Mouse (Mus musculus): ENCODE results near the gene Med12l. TPM values are rescaled to one million over a fixed set of nuclear protein-coding genes. Genes with fewer than 3 reads are reported as not detected.

Gene Med12l
- polyA plus RNA-seq, 1 experiment from 2014 or later, result 5.5 TPM

DNA sequence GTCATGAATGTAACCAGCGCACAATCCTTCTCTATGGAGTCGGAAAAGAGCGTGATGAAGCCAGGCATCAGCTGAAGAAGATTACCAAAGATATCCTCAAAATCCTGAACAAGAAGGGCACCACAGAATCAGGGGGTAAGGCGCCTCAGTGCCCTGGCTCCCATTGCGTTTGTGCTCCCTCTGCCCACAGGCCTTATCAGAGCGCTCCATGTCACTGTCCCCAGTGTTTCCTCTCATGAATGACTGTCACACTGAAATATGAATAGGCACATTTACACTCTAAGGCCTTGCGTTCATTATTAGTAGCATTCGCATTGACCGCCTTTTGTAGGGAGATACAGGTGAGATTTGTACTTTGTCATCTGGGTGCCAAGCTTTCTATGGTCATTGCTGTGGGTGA lies 222.1 kb downstream of the Med12l start:
- Histone ChIP-seq H3K9ac (ENCODE audit: low read length) (no peak overlapping the region), H3K27me3 (ENCODE audit: control insufficient read depth, insufficient read depth, low read length) (no peaks in the 10 kb centered on the region), H3K4me3 (ENCODE audit: low read depth, low read length) (no peak overlapping the region), H3K4me2 (ENCODE audit: low read depth, low read length, severe bottlenecking) (no peak overlapping the region), H3K4me1 (replicated peaks; ENCODE audit: control insufficient read depth, insufficient read depth, low read length) (no peaks in the 10 kb centered on the region), H3K36me3 (ENCODE audit: control insufficient read depth, insufficient read depth, low read length) (no peaks in the 10 kb centered on the region), H3K9me3 (ENCODE audit: control insufficient read depth, low read length) (no peaks in the 10 kb centered on the region), H3K27ac (ENCODE audit: low read depth, low read length) (no peak overlapping the region)
- 97% methylated on average over 9 of the region's 9 CpGs for WGBS
- no peak for ATAC-seq (replicated peaks; ENCODE audit: low FRiP score)
- DNase-seq (ENCODE audit: low spot score), result no peak

DNA sequence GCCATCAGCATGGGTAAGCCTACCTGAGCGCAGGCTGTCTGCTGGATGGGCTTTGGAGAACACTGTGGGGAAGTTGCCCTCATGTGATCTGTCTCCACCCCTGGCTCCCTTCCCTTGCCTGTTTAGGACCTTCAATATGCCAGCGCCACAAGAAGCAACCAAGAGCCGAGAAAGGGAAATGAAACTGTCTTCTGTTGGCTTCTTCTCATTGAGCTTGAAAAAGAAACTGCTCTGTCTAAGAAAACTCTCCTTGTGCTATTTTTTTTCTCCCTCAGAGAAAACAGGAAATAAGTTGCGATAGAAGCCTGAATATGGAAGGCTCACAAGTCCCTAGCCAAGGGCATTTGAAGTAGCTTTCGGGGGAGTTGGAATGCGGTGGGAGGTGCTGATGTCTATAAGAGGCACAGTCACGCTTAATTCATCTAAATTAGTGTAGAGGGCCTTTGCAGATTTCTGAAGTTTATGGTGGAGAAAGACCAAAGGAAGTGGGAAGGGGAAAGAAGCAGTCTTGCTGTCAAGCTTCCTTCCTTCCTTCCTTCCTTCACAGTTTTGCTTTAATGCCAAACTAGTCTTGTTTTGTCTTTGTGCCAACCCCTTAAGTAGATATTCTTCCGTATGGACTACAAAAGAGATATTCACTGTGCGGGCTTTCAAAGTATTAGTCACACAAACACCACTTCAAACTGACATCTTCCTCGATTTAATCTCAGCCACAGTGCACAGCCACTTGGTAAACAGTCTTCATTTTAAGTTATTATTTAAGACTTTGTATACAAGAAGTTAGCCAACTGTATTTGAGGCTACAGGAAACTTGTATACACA lies 223.3 kb downstream of the Med12l start:
- Histone ChIP-seq H3K27me3 (ENCODE audit: control insufficient read depth, insufficient read depth, low read length) (no peaks in the 10 kb centered on the region), H3K4me3 (ENCODE audit: low read depth, low read length) (no peak overlapping the region), H3K36me3 (ENCODE audit: control insufficient read depth, insufficient read depth, low read length) (no peaks in the 10 kb centered on the region), H3K9me3 (ENCODE audit: control insufficient read depth, low read length) (no peaks in the 10 kb centered on the region), H3K4me2 (ENCODE audit: low read depth, low read length, severe bottlenecking) (no peak overlapping the region), H3K9ac (ENCODE audit: low read length) (no peak overlapping the region), H3K4me1 (replicated peaks; ENCODE audit: control insufficient read depth, insufficient read depth, low read length) (no peaks in the 10 kb centered on the region), H3K27ac (ENCODE audit: low read depth, low read length) (no peak overlapping the region)
- WGBS, result 80% methylated on average over 10 of the region's 10 CpGs
- no peak for DNase-seq (ENCODE audit: low spot score)
- ATAC-seq (replicated peaks; ENCODE audit: low FRiP score), result no peak

DNA sequence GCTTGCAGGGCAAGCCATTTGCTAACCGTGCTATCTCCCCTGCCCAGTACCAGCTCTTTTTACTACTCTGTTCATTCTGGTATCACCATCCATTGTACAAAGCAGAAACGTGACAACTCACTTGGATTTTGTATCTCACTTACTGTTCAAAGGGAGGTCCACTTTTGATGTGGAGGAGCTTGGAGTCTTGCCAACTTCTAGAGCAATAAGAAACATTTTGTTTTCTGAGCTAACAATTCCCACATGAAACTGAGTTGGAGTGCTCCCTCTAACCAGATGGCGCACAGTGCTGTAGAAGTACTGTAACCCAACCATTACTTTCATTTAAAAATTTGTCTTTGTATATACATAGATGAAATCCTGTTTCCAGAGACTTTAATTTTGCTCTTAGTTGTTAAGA lies 225.3 kb downstream of the Med12l start:
- Histone ChIP-seq H3K9me3 (ENCODE audit: control insufficient read depth, low read length) (no peaks in the 10 kb centered on the region), H3K4me1 (replicated peaks; ENCODE audit: control insufficient read depth, insufficient read depth, low read length) (no peaks in the 10 kb centered on the region), H3K27me3 (ENCODE audit: control insufficient read depth, insufficient read depth, low read length) (no peaks in the 10 kb centered on the region), H3K4me3 (ENCODE audit: low read depth, low read length) (no peak overlapping the region), H3K27ac (ENCODE audit: low read depth, low read length) (no peak overlapping the region), H3K9ac (ENCODE audit: low read length) (no peak overlapping the region), H3K36me3 (ENCODE audit: control insufficient read depth, insufficient read depth, low read length) (no peaks in the 10 kb centered on the region), H3K4me2 (ENCODE audit: low read depth, low read length, severe bottlenecking) (no peak overlapping the region)
- no peak for DNase-seq (ENCODE audit: low spot score)
- WGBS, result 84% methylated on average over 3 of the region's 3 CpGs
- no peak for ATAC-seq (replicated peaks; ENCODE audit: low FRiP score)

DNA sequence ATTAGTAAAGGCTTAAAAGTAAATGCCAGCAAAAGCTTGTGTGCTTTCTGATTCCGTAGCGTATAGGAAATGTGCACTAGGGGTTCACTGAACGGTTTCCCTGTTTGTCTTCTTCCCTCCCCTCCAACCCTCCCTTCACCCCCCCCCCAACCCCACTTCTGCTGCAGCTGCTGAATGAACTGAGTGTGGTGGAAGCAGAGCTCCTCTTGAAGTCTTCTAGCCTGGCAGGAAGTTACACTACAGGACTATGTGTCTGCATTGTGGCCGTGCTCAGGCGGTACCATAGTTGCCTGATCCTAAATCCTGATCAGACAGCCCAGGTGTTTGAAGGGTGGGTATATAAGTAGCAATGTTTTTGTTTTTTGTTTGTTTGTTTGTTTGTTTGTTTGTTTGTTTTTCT lies 229.3 kb downstream of the Med12l start:
- Histone ChIP-seq H3K36me3 (ENCODE audit: control insufficient read depth, insufficient read depth, low read length) (no peaks in the 10 kb centered on the region), H3K4me2 (ENCODE audit: low read depth, low read length, severe bottlenecking) (no peak overlapping the region), H3K4me3 (ENCODE audit: low read depth, low read length) (no peak overlapping the region), H3K9me3 (ENCODE audit: control insufficient read depth, low read length) (no peaks in the 10 kb centered on the region), H3K27ac (ENCODE audit: low read depth, low read length) (no peak overlapping the region), H3K27me3 (ENCODE audit: control insufficient read depth, insufficient read depth, low read length) (no peaks in the 10 kb centered on the region), H3K4me1 (replicated peaks; ENCODE audit: control insufficient read depth, insufficient read depth, low read length) (no peaks in the 10 kb centered on the region), H3K9ac (ENCODE audit: low read length) (no peak overlapping the region)
- WGBS, result 78% methylated on average over 5 of the region's 5 CpGs
- DNase-seq (ENCODE audit: low spot score) (no peak), ATAC-seq (replicated peaks; ENCODE audit: low FRiP score) (no peak)

DNA sequence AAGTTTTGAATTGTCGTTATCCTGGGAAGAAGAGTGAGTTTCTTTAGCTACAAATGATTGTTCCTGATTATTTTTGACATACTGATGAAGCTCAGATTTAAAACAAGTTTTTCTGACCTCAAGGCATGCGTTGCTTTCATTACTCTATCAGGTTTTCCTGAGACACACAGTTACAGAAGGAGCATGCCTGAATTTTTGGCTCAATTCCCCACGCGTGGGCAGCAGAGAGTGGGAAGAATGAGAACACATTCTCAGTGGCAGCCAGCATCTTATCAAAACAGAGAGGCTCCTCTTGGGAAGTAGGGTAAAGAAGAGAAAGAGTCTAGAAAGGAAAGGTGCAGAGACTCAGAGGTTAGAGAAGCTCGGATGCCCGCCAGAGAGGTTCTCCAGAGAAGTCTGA lies 237.8 kb downstream of the Med12l start:
- no peak overlapping the region for H3K4me2 ChIP-seq (ENCODE audit: low read depth, low read length, severe bottlenecking)
- no peak overlapping the region for H3K4me3 ChIP-seq (ENCODE audit: low read depth, low read length)
- DNase-seq (ENCODE audit: low spot score), result no peak
- no peaks in the 10 kb centered on the region for H3K27me3 ChIP-seq (ENCODE audit: control insufficient read depth, insufficient read depth, low read length)
- no peaks in the 10 kb centered on the region for H3K36me3 ChIP-seq (ENCODE audit: control insufficient read depth, insufficient read depth, low read length)
- H3K4me1 ChIP-seq (replicated peaks; ENCODE audit: control insufficient read depth, insufficient read depth, low read length), result no peaks in the 10 kb centered on the region
- WGBS, result 84% methylated on average over 6 of the region's 6 CpGs
- no peak for ATAC-seq (replicated peaks; ENCODE audit: low FRiP score)
- H3K27ac ChIP-seq (ENCODE audit: low read depth, low read length), result no peak overlapping the region
- no peak overlapping the region for H3K9ac ChIP-seq (ENCODE audit: low read length)
- no peaks in the 10 kb centered on the region for H3K9me3 ChIP-seq (ENCODE audit: control insufficient read depth, low read length)

DNA sequence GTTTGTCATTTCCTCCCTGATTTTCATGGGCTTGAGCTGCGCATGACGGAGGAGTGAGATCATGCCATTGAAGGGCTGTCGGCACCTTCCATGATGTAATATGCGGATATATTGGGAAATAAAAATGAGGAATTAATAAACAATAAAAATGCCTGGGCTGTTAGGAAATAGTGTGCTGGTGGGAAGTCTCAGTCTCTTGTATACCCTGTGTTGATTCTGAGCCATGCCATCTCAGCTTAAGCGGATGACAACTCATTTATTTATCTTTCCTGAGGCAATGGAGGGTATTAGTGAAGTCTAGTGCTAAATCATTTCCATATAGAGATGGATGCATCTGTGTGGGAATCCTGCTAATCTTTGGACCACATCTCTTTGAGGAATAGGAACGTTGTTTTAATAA lies 242.4 kb downstream of the Med12l start:
- no peak overlapping the region for H3K4me2 ChIP-seq (ENCODE audit: low read depth, low read length, severe bottlenecking)
- 91% methylated on average over 6 of the region's 6 CpGs for WGBS
- H3K9ac ChIP-seq (ENCODE audit: low read length), result no peak overlapping the region
- 0 out of 2 replicates have a peak, but pooled peaks cover 2% of the 10 kb centered on the region for H3K4me1 ChIP-seq (replicated peaks; ENCODE audit: control insufficient read depth, insufficient read depth, low read length)
- H3K4me3 ChIP-seq (ENCODE audit: low read depth, low read length), result no peak overlapping the region
- no peak overlapping the region for H3K27ac ChIP-seq (ENCODE audit: low read depth, low read length)
- DNase-seq (ENCODE audit: low spot score), result no peak
- no peaks in the 10 kb centered on the region for H3K9me3 ChIP-seq (ENCODE audit: control insufficient read depth, low read length)
- no peaks in the 10 kb centered on the region for H3K27me3 ChIP-seq (ENCODE audit: control insufficient read depth, insufficient read depth, low read length)
- H3K36me3 ChIP-seq (ENCODE audit: control insufficient read depth, insufficient read depth, low read length), result no peaks in the 10 kb centered on the region
- no peak for ATAC-seq (replicated peaks; ENCODE audit: low FRiP score)

DNA sequence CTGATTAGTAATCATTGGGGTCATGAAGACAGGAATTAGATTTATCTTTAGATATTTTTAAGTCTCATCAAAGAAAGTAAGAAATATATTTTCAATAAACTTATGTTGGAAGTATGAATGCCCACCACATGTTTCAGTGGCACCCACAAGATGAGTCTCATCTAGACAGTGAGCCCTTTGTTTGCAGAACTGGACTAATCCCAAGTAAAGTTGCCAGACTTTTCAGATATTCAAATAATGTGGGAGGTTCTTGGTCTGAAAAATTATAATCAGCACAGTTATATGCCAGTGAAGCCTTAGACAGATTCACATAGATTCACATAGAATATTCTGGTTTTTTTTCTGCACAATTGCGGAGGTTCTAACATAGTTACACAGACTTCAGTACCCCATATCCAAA lies 244.8 kb downstream of the Med12l start:
- Histone ChIP-seq H3K36me3 (ENCODE audit: control insufficient read depth, insufficient read depth, low read length) (no peaks in the 10 kb centered on the region), H3K4me2 (ENCODE audit: low read depth, low read length, severe bottlenecking) (no peak overlapping the region), H3K4me3 (ENCODE audit: low read depth, low read length) (no peak overlapping the region), H3K4me1 (replicated peaks; ENCODE audit: control insufficient read depth, insufficient read depth, low read length) (0 out of 2 replicates have a peak, but pooled peaks cover 2% of the 10 kb centered on the region), H3K9ac (ENCODE audit: low read length) (no peak overlapping the region), H3K27ac (ENCODE audit: low read depth, low read length) (no peak overlapping the region), H3K9me3 (ENCODE audit: control insufficient read depth, low read length) (no peaks in the 10 kb centered on the region), H3K27me3 (ENCODE audit: control insufficient read depth, insufficient read depth, low read length) (no peaks in the 10 kb centered on the region)
- 100% methylated on average over 1 of the region's 1 CpGs for WGBS
- DNase-seq (ENCODE audit: low spot score), result no peak
- ATAC-seq (replicated peaks; ENCODE audit: low FRiP score), result no peak

DNA sequence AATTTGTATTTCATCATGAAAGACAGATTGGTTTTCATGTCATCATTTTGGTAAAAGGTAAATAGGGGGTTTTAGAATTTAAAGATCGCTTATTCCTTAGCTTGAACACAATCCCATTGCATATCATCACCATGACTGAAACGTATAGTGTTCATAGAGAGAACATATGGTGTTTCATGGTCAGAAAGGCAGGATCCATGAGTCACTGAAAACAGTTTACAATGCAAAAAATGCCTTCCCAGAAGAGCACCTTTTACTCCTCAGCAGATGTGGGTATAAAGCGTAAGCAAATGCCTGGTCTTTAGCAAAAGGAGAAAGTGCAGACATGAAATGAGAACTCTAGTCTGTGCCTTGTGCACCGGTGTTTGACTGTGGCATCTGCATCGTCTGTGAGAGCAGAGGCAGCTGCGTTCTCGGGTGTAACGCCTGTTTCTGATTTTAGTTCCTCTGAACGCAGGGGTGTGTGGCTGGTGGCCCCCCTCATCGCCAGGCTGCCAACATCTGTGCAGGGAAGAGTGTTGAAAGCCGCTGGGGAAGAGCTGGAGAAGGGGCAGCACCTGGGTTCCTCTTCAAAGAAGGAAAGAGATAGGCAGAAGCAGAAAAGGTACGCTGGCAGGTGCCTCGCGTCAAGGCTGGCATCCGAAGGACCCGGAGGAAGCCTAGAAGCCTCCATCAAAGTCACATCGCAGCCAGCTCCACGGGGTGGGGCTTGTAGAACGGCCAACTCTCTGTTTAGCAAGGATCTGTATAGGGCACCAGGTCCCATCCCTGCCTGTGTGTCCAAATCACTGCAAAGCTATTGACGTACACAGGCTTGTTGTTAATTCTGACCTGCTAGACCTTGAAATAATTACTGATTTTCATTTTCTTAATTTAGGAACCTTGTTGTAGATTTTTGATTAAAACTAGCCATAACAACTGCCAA lies 252.4 kb downstream of the Med12l start:
- ATAC-seq (replicated peaks; ENCODE audit: low FRiP score), result no peak
- WGBS, result 89% methylated on average over 20 of the region's 20 CpGs

More for the DNA sequence above, 252.4 kb downstream of the Med12l start:
- H3K4me1 ChIP-seq (replicated peaks; ENCODE audit: control insufficient read depth, insufficient read depth, low read length), result peaks cover 4% of the 10 kb centered on the region
- DNase-seq (ENCODE audit: low spot score), result no peak
- H3K4me3 ChIP-seq (ENCODE audit: low read depth, low read length), result no peak overlapping the region
- H3K27ac ChIP-seq (ENCODE audit: low read depth, low read length), result no peak overlapping the region
- no peak overlapping the region for H3K4me2 ChIP-seq (ENCODE audit: low read depth, low read length, severe bottlenecking)
- H3K9ac ChIP-seq (ENCODE audit: low read length), result no peak overlapping the region
- H3K9me3 ChIP-seq (ENCODE audit: control insufficient read depth, low read length), result no peaks in the 10 kb centered on the region
- H3K36me3 ChIP-seq (ENCODE audit: control insufficient read depth, insufficient read depth, low read length), result no peaks in the 10 kb centered on the region
- no peaks in the 10 kb centered on the region for H3K27me3 ChIP-seq (ENCODE audit: control insufficient read depth, insufficient read depth, low read length)
